Mouse (Mus musculus): ENCODE measurements around the gene Prpf6. TPM values are rescaled to one million over a fixed set of nuclear protein-coding genes. Genes with fewer than 3 reads are reported as not detected.

The Prpf6 gene
- polyA plus RNA-seq, 1 experiment from 2014 or later: 77.0 TPM

DNA sequence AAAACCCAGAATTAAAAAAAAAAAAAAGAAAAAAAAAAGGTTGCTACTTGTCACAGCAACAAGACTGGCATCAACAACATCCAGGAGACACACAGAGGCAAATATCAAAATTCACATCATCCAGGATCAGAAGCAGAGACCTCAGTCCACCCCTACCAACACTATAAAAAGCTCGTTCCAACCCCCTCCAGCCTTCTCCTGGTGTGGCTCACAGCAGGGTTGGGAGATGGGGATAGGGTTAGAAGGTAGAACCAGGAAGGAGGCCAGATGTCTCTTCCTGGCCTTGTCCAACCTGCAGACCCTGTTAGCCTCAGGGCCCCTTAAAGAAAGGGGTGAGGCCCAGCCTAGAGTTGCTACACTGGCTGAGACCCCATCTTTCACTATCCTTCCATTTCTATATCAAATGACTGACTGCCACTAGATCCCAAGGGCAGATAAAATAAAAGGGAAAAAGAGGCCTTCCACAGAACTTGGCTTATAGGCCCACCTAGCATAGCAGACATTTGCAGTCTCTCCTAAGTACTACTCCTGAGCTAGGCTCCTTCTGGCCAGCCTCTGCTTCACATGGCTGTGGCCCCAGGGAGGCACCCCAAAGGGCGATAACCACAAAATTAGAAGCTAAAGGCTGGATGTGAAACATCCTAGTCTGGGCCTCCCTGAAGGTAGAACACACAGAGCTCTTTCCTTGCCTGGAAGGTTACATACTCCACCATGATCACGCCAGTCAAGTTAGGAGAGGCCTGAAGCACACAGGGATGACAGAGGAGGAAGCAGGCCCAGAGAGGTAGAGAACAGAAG is 8.0 kb upstream of the Prpf6 start:
- WGBS: 87% methylated on average over 3 of the region's 3 CpGs

DNA sequence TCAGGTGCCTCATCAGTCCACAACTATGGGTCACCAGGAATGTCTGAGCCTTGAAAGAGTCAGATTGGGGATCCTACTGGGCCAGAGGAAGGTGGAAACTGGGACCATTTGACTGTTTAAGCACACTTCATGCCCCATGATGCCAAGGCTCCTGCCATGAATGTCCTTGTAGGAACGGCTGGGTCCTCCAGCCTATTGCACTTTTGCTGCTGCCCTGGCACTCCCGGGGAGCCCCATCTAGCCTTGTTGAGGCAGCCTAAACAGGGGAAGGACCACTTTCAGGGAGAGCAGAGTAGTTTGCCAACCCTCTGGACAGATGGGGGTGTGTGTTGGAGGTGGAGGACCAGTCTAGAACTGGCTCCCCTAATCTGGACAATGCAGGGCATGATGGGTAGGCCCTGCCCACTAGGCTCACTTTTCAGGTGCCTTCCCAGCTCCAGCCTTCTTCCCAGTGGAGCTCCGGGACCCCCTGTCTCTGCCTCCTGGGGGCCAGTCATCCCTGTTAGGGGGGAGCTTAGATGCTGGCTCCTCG is 7.2 kb upstream of the Prpf6 start, which contains the start of gene Uckl1:
Gene Uckl1 (minus strand): TSS at position 482 of the 532 bp plus-strand sequence.
- 94% methylated on average over 4 of the region's 4 CpGs for WGBS
- Histone ChIP-seq H3K36me3 (ENCODE audit: control insufficient read depth, insufficient read depth, low read length) (peaks cover 30% of the 10 kb centered on the region), H3K4me2 (no peak within 1 kb of the TSS), H3K4me3 (ENCODE audit: low read depth, low read length) (no peak within 1 kb of the TSS), H3K4me1 (ENCODE audit: control insufficient read depth, insufficient read depth, low read length) (peaks cover 6% of the 10 kb centered on the region), H3K9ac (ENCODE audit: low read length) (no peak within 1 kb of the TSS), H3K27ac (ENCODE audit: low read depth, low read length) (no peak within 1 kb of the TSS), H3K9me3 (ENCODE audit: control insufficient read depth, low read length) (no peaks in the 10 kb centered on the region), H3K27me3 (ENCODE audit: control insufficient read depth, insufficient read depth, low read length) (no peaks in the 10 kb centered on the region)
- no peak for ATAC-seq (ENCODE audit: low FRiP score)
- DNase-seq (ENCODE audit: low spot score, missing footprints): no peak

More for the DNA sequence above, 8.0 kb upstream of the Prpf6 start:
- Histone ChIP-seq H3K27ac (ENCODE audit: low read depth, low read length) (no peak overlapping the region), H3K9ac (ENCODE audit: low read length) (no peak overlapping the region), H3K27me3 (ENCODE audit: control insufficient read depth, insufficient read depth, low read length) (no peaks in the 10 kb centered on the region), H3K4me2 (no peak overlapping the region), H3K4me3 (ENCODE audit: low read depth, low read length) (no peak overlapping the region), H3K4me1 (ENCODE audit: control insufficient read depth, insufficient read depth, low read length) (peaks cover 6% of the 10 kb centered on the region), H3K9me3 (ENCODE audit: control insufficient read depth, low read length) (no peaks in the 10 kb centered on the region), H3K36me3 (ENCODE audit: control insufficient read depth, insufficient read depth, low read length) (peaks cover 25% of the 10 kb centered on the region)
- DNase-seq (ENCODE audit: low spot score, missing footprints) (peak; percentile 21), ATAC-seq (ENCODE audit: low FRiP score) (no peak)

DNA sequence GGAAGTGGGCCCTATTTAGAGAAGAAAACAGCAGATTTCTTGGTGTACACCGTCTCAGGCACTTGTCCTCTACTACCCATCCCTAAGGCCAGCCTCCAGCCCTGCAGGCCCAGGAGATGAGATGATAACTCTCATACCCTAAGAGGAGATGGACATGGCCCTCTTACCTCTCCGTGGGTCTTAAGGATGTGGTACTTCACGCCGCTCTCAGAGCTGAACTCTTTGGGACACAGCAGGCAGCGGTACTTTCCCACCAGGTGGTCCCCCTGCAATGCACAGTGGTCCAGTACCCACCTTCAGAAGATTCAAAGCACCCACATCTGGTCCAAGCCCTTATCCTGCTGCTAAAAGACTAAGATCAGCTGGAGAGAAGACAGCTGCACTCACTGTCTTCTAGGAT is 6.2 kb upstream of the Prpf6 start:
- ATAC-seq (ENCODE audit: low FRiP score) (no peak), DNase-seq (ENCODE audit: low spot score, missing footprints) (peak; percentile 76)
- H3K36me3 ChIP-seq (ENCODE audit: control insufficient read depth, insufficient read depth, low read length): peaks cover 30% of the 10 kb centered on the region
- H3K27ac ChIP-seq (ENCODE audit: low read depth, low read length): no peak overlapping the region
- no peak overlapping the region for H3K9ac ChIP-seq (ENCODE audit: low read length)
- H3K4me1 ChIP-seq (ENCODE audit: control insufficient read depth, insufficient read depth, low read length): peaks cover 5% of the 10 kb centered on the region
- H3K4me2 ChIP-seq: no peak overlapping the region
- H3K4me3 ChIP-seq (ENCODE audit: low read depth, low read length): no peak overlapping the region
- H3K27me3 ChIP-seq (ENCODE audit: control insufficient read depth, insufficient read depth, low read length): no peaks in the 10 kb centered on the region
- 82% methylated on average over 5 of the region's 5 CpGs for WGBS
- H3K9me3 ChIP-seq (ENCODE audit: control insufficient read depth, low read length): no peaks in the 10 kb centered on the region

DNA sequence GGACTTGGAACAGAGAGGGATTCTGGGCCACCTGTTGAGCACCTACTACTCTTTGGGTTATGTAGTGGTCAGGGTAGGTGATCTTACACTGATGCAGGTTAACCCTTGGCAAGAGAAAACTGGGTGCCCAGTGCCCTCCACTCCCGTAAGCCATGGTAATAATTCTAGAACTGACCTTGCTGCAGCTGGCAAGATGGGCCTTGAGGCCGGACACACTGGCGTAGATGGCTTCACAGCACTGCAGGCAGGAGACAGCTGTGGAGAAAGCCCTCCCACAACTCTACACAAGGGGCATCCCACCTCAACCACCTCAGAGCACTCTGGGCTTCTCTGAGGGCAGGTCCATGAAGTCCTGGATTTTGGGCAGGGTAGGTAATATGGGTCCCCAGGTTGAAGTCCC is 5.5 kb upstream of the Prpf6 start:
- DNase-seq (ENCODE audit: low spot score, missing footprints) (no peak), ATAC-seq (ENCODE audit: low FRiP score) (no peak)
- Histone ChIP-seq H3K4me2 (no peak overlapping the region), H3K4me1 (ENCODE audit: control insufficient read depth, insufficient read depth, low read length) (no peaks in the 10 kb centered on the region; the same call in 1 of the 2 replicates), H3K27ac (ENCODE audit: low read depth, low read length) (no peak overlapping the region), H3K36me3 (ENCODE audit: control insufficient read depth, insufficient read depth, low read length) (peaks cover 30% of the 10 kb centered on the region), H3K9me3 (ENCODE audit: control insufficient read depth, low read length) (no peaks in the 10 kb centered on the region), H3K27me3 (ENCODE audit: control insufficient read depth, insufficient read depth, low read length) (no peaks in the 10 kb centered on the region), H3K4me3 (ENCODE audit: low read depth, low read length) (no peak overlapping the region), H3K9ac (ENCODE audit: low read length) (no peak overlapping the region)
- WGBS: 94% methylated on average over 3 of the region's 3 CpGs

DNA sequence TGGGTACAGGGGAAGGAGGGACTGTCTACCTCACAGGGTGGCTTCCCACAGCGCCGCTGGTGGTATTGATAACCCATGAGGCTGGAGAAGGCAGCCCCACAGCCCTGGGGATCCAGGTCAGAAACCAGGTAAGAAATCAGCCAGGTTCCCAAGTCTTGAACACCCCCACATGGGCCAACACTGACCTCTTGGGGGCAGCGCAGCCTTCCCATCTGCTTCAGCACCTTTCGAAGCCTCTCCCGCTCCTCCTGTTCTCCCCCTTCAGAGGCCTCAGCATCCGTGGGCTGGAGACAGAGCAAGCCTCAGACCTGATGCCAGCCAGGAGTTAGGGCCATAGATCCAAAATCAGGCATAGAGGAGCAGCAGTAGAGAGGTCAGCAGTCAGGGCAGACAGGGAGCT is 3.9 kb upstream of the Prpf6 start:
- 85% methylated on average over 6 of the region's 6 CpGs for WGBS
- H3K4me1 ChIP-seq (ENCODE audit: control insufficient read depth, insufficient read depth, low read length): peaks cover 8% of the 10 kb centered on the region
- peaks cover 30% of the 10 kb centered on the region for H3K36me3 ChIP-seq (ENCODE audit: control insufficient read depth, insufficient read depth, low read length)
- no peak overlapping the region for H3K4me3 ChIP-seq (ENCODE audit: low read depth, low read length)
- no peak overlapping the region for H3K4me2 ChIP-seq
- H3K9ac ChIP-seq (ENCODE audit: low read length): no peak overlapping the region
- H3K27ac ChIP-seq (ENCODE audit: low read depth, low read length): no peak overlapping the region
- no peaks in the 10 kb centered on the region for H3K27me3 ChIP-seq (ENCODE audit: control insufficient read depth, insufficient read depth, low read length)
- H3K9me3 ChIP-seq (ENCODE audit: control insufficient read depth, low read length): no peaks in the 10 kb centered on the region
- no peak for DNase-seq (ENCODE audit: low spot score, missing footprints)
- no peak for ATAC-seq (ENCODE audit: low FRiP score)

DNA sequence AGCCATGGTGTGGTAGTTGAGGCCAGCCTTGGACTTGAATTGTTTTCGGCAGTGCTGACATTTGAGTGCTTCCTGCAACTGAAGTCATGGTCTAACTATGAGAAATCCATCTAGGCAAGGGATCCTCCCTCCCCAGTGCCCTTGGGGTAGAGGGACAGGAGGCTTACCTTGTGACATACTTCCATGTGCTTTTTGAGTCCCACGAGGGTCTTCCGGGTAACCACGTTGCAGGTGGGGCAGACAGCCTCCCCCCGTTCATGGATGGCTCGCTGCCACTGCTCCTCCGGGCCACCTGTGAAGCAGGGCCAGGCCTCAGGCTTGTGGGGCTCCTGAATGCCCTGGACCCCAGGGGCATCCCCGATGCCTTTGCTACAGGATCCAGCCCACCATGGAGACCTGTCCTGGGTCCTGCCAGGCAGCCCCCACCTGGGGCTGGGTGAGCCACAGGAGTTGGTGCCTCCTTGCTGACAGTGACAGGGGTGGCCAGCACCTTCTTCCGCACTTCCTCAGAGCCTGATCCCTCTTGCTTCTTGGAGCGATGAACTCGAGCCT is 3.4 kb upstream of the Prpf6 start:
- no peak overlapping the region for H3K4me3 ChIP-seq (ENCODE audit: low read depth, low read length)
- 93% methylated on average over 11 of the region's 11 CpGs for WGBS
- H3K4me2 ChIP-seq: no peak overlapping the region
- no peak overlapping the region for H3K9ac ChIP-seq (ENCODE audit: low read length)
- DNase-seq (ENCODE audit: low spot score, missing footprints): no peak
- no peaks in the 10 kb centered on the region for H3K27me3 ChIP-seq (ENCODE audit: control insufficient read depth, insufficient read depth, low read length)
- H3K4me1 ChIP-seq (ENCODE audit: control insufficient read depth, insufficient read depth, low read length): peaks cover 11% of the 10 kb centered on the region
- no peaks in the 10 kb centered on the region for H3K9me3 ChIP-seq (ENCODE audit: control insufficient read depth, low read length)
- no peak for ATAC-seq (ENCODE audit: low FRiP score)
- peaks cover 30% of the 10 kb centered on the region for H3K36me3 ChIP-seq (ENCODE audit: control insufficient read depth, insufficient read depth, low read length)
- H3K27ac ChIP-seq (ENCODE audit: low read depth, low read length): no peak overlapping the region

DNA sequence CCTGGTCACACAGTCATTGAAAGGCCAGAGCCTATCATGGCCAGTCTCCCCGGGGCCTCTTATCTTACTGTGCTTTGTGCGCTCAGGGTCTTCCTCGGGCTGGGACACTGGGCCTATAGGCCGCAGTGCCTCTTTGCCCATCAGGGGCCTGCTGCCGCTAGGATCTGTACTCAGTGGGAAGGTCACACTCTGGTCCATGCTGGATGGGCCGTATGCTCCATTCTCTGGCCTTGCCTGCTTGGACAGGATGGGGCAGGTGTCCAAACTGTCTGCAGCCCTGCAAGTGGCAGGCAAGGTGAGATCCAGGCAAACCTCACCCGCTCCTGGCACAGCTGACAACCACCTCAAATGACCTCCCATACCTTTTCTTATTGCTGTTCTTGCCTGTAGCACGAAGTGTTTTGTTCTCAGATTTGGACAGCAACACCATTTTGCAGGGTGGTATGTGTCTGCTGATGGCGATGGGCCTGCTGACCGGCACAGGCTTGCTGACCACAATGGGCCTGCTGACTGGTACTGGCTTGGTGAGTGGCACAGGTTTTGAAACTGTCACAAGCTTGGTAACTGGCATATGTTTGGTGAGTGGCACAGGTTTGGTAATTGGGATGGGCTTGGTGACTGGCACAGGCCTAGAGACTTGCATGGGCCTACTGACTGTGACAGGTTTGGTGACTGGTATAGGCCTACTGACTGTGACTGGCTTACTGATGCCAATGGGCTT is 2.5 kb upstream of the Prpf6 start:
- H3K4me3 ChIP-seq (ENCODE audit: low read depth, low read length): no peak overlapping the region
- no peaks in the 10 kb centered on the region for H3K9me3 ChIP-seq (ENCODE audit: control insufficient read depth, low read length)
- H3K36me3 ChIP-seq (ENCODE audit: control insufficient read depth, insufficient read depth, low read length): peaks cover 30% of the 10 kb centered on the region
- no peak overlapping the region for H3K4me2 ChIP-seq
- H3K27me3 ChIP-seq (ENCODE audit: control insufficient read depth, insufficient read depth, low read length): no peaks in the 10 kb centered on the region
- no peak overlapping the region for H3K9ac ChIP-seq (ENCODE audit: low read length)
- peaks cover 11% of the 10 kb centered on the region for H3K4me1 ChIP-seq (ENCODE audit: control insufficient read depth, insufficient read depth, low read length)
- 93% methylated on average over 10 of the region's 10 CpGs for WGBS
- no peak for ATAC-seq (ENCODE audit: low FRiP score)
- no peak overlapping the region for H3K27ac ChIP-seq (ENCODE audit: low read depth, low read length)
- no peak for DNase-seq (ENCODE audit: low spot score, missing footprints)

DNA sequence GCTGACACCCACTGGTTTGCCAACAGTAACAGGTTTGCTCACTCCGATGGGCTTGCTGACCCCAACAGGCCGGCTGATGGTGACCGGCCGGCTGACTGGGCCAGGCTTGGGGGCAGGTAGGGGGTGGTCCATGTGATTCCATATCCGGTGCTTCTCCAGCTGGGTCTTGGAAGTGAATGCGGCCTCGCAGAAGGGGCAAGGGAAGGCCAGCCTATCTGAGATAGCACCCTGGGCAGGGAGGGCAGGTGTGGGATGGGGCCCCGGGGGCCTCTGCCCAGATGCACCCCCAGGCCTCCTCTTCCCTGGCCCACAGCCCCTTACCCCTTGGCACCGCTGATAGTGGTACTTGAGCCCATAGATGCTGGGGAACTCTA is 1.9 kb upstream of the Prpf6 start:
- no peak for DNase-seq (ENCODE audit: low spot score, missing footprints)
- WGBS: 94% methylated on average over 9 of the region's 9 CpGs
- H3K27ac ChIP-seq (ENCODE audit: low read depth, low read length): no peak overlapping the region
- H3K9ac ChIP-seq (ENCODE audit: low read length): no peak overlapping the region
- no peak overlapping the region for H3K4me3 ChIP-seq (ENCODE audit: low read depth, low read length)
- H3K4me1 ChIP-seq (ENCODE audit: control insufficient read depth, insufficient read depth, low read length): peaks cover 11% of the 10 kb centered on the region
- no peaks in the 10 kb centered on the region for H3K9me3 ChIP-seq (ENCODE audit: control insufficient read depth, low read length)
- no peaks in the 10 kb centered on the region for H3K27me3 ChIP-seq (ENCODE audit: control insufficient read depth, insufficient read depth, low read length)
- no peak overlapping the region for H3K4me2 ChIP-seq
- ATAC-seq (ENCODE audit: low FRiP score): no peak
- peaks cover 27% of the 10 kb centered on the region for H3K36me3 ChIP-seq (ENCODE audit: control insufficient read depth, insufficient read depth, low read length)

DNA sequence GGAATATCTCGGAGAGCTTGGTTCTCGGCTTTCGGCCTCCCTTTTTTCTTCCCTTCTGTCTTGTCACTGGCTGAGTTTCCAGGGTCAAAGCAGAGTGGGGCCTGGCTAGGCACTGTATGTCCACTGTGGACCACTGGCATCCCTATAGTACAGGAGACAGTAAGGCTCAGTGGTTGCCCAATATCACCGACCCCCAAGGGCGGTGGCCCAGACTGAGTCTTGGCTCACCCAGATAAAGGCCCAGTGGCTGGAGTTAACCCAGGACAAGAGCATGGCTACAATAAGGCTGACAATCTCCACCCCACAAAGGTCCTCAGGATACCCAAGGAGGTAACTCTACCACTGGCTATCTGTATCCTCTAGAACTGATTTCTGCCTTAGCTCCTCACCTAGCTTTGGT is 1.2 kb upstream of the Prpf6 start:
- 93% methylated on average over 5 of the region's 5 CpGs for WGBS
- ATAC-seq (ENCODE audit: low FRiP score): no peak

More for the DNA sequence above, 1.2 kb upstream of the Prpf6 start:
- Histone ChIP-seq H3K9me3 (ENCODE audit: control insufficient read depth, low read length) (no peaks in the 10 kb centered on the region), H3K4me1 (ENCODE audit: control insufficient read depth, insufficient read depth, low read length) (peaks cover 11% of the 10 kb centered on the region), H3K27me3 (ENCODE audit: control insufficient read depth, insufficient read depth, low read length) (no peaks in the 10 kb centered on the region), H3K4me2 (no peak overlapping the region), H3K9ac (ENCODE audit: low read length) (no peak overlapping the region), H3K4me3 (ENCODE audit: low read depth, low read length) (no peak overlapping the region), H3K36me3 (ENCODE audit: control insufficient read depth, insufficient read depth, low read length) (peaks cover 26% of the 10 kb centered on the region), H3K27ac (ENCODE audit: low read depth, low read length) (no peak overlapping the region)
- no peak for DNase-seq (ENCODE audit: low spot score, missing footprints)
